Mouse (Mus musculus) kidney, postnatal 25 days (tissue): ENCODE measurements around the gene Fbll1.
A peak's percentile ranks its signal among the peaks of the same experiment; 100 is the strongest.

Experiments used
- DNase-seq, 2 experiments: peaks; one replicate each; pipeline ENCODE4 v3.0.0; 2021; ENCODE audit warnings: mixed read lengths in 2 of 2

Fbll1 gene

GRCm38 (mm10) chr11:35783038-35783437 is 15.6 kb downstream of the Fbll1 start:
- DNase-seq = peak; percentile 34 to 49

- DNase-seq = no peak
These were observed 16.2 kb downstream of the Fbll1 start for GRCm38 (mm10) chr11:35782444-35782843.

- DNase-seq = no peak
These were observed 18.3 kb downstream of the Fbll1 start for GRCm38 (mm10) chr11:35780336-35780735.

GRCm38 (mm10) chr11:35776452-35776851 is 22.2 kb downstream of the Fbll1 start:
- DNase-seq = no peak

GRCm38 (mm10) chr11:35775606-35776005 is 23.1 kb downstream of the Fbll1 start:
- no peak for DNase-seq

GRCm38 (mm10) chr11:35770741-35771504 is 27.8 kb downstream of the Fbll1 start:
- no peak for DNase-seq

- DNase-seq = peak; percentile 70 to 91
These were observed 28.8 kb downstream of the Fbll1 start for GRCm38 (mm10) chr11:35769746-35770437.

GRCm38 (mm10) chr11:35769188-35769745 is 29.4 kb downstream of the Fbll1 start, which contains the start of gene Pank3:
Gene Pank3, plus strand, starts transcription at chr11:35769484.
- DNase-seq = peak; percentile 97 to 99

GRCm38 (mm10) chr11:35766845-35767244 is 31.8 kb downstream of the Fbll1 start:
- no peak for DNase-seq

GRCm38 (mm10) chr11:35760627-35761003 is 38.1 kb downstream of the Fbll1 start:
- DNase-seq = no peak

- no peak for DNase-seq
These were observed 38.6 kb downstream of the Fbll1 start for GRCm38 (mm10) chr11:35760001-35760626.

- DNase-seq = no peak
These were observed 42.0 kb downstream of the Fbll1 start for GRCm38 (mm10) chr11:35756411-35757303.

- no peak for DNase-seq
These were observed 43.1 kb downstream of the Fbll1 start for GRCm38 (mm10) chr11:35755546-35755945.

- no peak for DNase-seq
These were observed 43.7 kb downstream of the Fbll1 start for GRCm38 (mm10) chr11:35754906-35755418.

GRCm38 (mm10) chr11:35750578-35750977 is 48.1 kb downstream of the Fbll1 start:
- peak; percentile 54 to 86 for DNase-seq
